Mouse (Mus musculus): ENCODE measurements at regions not wholly inside any gene's neighbourhood (a gene's known extent, or its start where the extent isn't known, plus 50 kb on each side); places are given as distances from the start of the nearest gene placed in this dataset.

DNA sequence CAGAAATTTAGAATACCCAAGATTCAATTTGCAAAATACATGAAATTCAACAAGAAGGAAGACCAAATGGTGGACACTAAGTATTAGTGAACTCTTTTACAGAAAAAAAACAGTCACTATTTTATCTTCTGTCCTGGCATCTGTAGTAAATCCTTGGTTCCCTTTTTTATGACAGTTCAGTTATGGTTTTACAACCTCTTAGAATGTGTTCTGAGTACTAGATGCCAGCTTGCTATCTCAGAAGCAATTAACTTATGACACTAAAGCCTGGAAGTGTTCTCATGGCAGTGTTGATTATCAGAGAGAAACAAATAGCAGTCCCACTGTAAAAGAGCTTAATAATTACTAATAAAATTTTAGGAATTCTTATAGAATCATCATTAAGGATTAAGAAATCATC is 811.2 kb upstream of the Cox7c start:
- DNase-seq (ENCODE audit: low read depth): no peak
- no peak for TF ChIP-seq POLR2A (IDR thresholded peaks at IDR 0.05; ENCODE audit: borderline replicate concordance, extremely low read depth, insufficient read depth, insufficient read length, poor library complexity, severe bottlenecking)
- no peak for TF ChIP-seq CTCF (IDR thresholded peaks at IDR 0.05; ENCODE audit: borderline replicate concordance, extremely low read depth, insufficient read depth, insufficient read length)

DNA sequence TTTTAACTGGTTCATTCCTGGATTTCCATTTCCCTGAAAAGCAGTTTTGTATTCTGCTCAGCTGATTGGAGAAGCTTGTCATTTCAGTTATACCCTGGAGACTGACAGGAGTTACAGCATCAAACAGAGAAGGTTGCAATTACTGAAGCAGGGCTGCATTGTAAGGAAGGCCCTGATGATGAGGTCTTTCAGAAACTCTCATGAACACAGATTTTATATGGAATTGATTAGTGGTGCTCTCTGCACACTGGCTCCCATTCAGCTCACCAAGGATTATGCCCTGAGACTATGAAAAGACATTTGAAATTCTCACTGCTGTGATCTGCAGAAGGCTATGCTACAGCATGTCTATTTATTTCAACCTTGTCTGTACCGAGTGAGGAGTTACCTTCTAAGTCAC is 794.2 kb upstream of the Cox7c start:
- TF ChIP-seq POLR2A (IDR thresholded peaks at IDR 0.05; ENCODE audit: borderline replicate concordance, extremely low read depth, insufficient read depth, insufficient read length, poor library complexity, severe bottlenecking): no peak
- TF ChIP-seq CTCF (IDR thresholded peaks at IDR 0.05; ENCODE audit: borderline replicate concordance, extremely low read depth, insufficient read depth, insufficient read length): no peak
- DNase-seq (ENCODE audit: low read depth): peak; percentile 79
